Mouse (Mus musculus) stomach, embryonic 14.5 days (tissue): Measurements from ENCODE around the gene Nr4a3. TPM values are rescaled to one million over a fixed set of nuclear protein-coding genes. Genes with fewer than 3 reads are reported as not detected.

ENCODE experiments used
- ATAC-seq: fragments of 200-750 bp; cut with Nextera tagmentation; 2 replicates; pipeline ENCODE4 v1.8.0; 2017; ENCODE audit warnings: low read depth, moderate TSS enrichment; ENCODE audit not compliant: insufficient number of reproducible peaks, insufficient read depth, low FRiP score
- H3K27ac ChIP-seq: fragments of 300-500 bp; sonication (generic); 2 replicates; pipeline ENCODE4 v1.5.1; 2014; ENCODE audit warnings: mild to moderate bottlenecking, low read length, moderate library complexity, mixed read lengths
- H3K27me3 ChIP-seq: fragments of 300-500 bp; sonication (generic); 2 replicates; pipeline ENCODE4 v1.6.1; 2014; ENCODE audit warnings: low read length, control low read depth, mixed read lengths; ENCODE audit not compliant: control insufficient read depth, insufficient read depth
- H3K36me3 ChIP-seq: fragments of 300-500 bp; sonication (generic); 2 replicates; pipeline ENCODE4 v1.6.1; 2014; ENCODE audit warnings: mild to moderate bottlenecking, control low read depth, low read length, moderate library complexity, mixed read lengths; ENCODE audit not compliant: control insufficient read depth, insufficient read depth
- H3K4me1 ChIP-seq: fragments of 300-500 bp; sonication (generic); 2 replicates; pipeline ENCODE4 v1.6.1; 2014; ENCODE audit warnings: low read length, control low read depth, mixed read lengths; ENCODE audit not compliant: control insufficient read depth, insufficient read depth
- H3K4me2 ChIP-seq: fragments of 300-500 bp; sonication (generic); replicated peaks from 2 replicates; pipeline ENCODE4 v1.6.1; 2014; ENCODE audit warnings: low read depth, low read length, control low read depth
- H3K4me3 ChIP-seq: fragments of 300-500 bp; sonication (generic); 2 replicates; pipeline ENCODE4 v1.5.1; 2014; ENCODE audit warnings: low read depth, low read length, control low read depth
- H3K9ac ChIP-seq: fragments of 300-500 bp; sonication (generic); replicated peaks from 2 replicates; pipeline ENCODE4 v1.6.1; 2014; ENCODE audit warnings: low read depth, mild to moderate bottlenecking, control low read depth, low read length, moderate library complexity, mixed read lengths
- H3K9me3 ChIP-seq: fragments of 300-500 bp; sonication (generic); 2 replicates; pipeline ENCODE4 v1.6.1; 2016; ENCODE audit warnings: low read depth, low read length, control low read depth; ENCODE audit not compliant: control insufficient read depth
- WGBS: fragments of 180-500 bp; shearing (Covaris S2); extraction: QIAGEN DNeasy Blood & Tissue Kit; methylation state at CpG from one replicate; pipeline ENCODE4 v1.1.7; 2014; 5-methylcytosine and 5-hydroxymethylcytosine counted together
- polyA plus RNA-seq: library from polyadenylated mRNA; unstranded; fragments of >200 nt; fragmentation: Nextera tagmentation; extraction: Ambion mirVana; gene quantifications from 2 replicates; pipeline ENCODE4 v1.2.1, GENCODE M21; 2014

The Nr4a3 gene
- polyA plus RNA-seq, 1 experiment from 2014 or later, result 0.20 TPM

DNA sequence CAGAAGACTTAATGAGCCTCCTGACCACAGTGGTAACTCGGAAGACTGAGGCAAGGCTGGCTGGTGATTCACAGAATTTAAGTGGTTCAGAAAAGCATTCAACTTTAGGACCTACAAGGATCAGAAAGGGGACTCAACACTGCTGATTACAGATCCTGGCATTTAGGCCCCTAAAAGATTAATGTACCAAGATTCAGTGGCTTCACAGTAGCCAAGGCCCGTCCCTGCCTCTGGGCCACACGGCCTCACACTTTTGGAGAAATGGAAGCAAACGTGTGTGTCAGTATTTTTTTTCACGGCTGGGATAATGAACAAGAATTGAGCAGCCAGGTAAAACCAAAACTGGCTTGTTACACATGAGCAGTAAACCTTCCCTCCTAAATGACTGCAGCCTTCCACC is 6.1 kb upstream of the Nr4a3 start:
- Histone ChIP-seq H3K27ac (no peak overlapping the region), H3K27me3 (no peaks in the 10 kb centered on the region), H3K4me1 (0 out of 2 replicates have a peak, but pooled peaks cover 6% of the 10 kb centered on the region), H3K4me3 (no peak overlapping the region), H3K9ac (no peak overlapping the region), H3K4me2 (no peak overlapping the region), H3K36me3 (no peaks in the 10 kb centered on the region), H3K9me3 (no peaks in the 10 kb centered on the region)
- 84% methylated on average over 5 of the region's 5 CpGs for WGBS
- ATAC-seq, result no peak

DNA sequence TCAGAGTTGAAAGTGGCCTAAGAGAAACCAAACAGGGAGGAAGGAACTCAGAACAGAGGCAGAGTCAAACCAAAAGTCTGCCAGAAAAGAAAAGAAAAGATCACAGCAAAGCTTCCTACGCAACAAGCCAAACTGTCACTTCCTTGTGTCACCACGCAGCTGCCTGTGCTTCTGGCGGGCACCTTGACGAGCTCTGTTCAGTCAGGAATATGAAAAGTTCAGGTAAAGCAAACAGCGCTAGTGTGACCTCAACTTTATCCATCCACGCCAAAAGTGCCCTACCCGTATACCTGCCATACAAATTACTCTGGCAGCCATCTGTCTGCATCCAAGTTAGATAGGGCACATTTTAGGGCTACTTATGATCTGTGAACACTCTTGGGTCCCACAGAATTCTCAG is 5.2 kb upstream of the Nr4a3 start:
- no peaks in the 10 kb centered on the region for H3K36me3 ChIP-seq
- 77% methylated on average over 7 of the region's 7 CpGs for WGBS
- no peak overlapping the region for H3K4me2 ChIP-seq
- 0 out of 2 replicates have a peak, but pooled peaks cover 10% of the 10 kb centered on the region for H3K4me1 ChIP-seq
- H3K27ac ChIP-seq, result no peak overlapping the region
- no peaks in the 10 kb centered on the region for H3K27me3 ChIP-seq
- no peak overlapping the region for H3K9ac ChIP-seq
- H3K4me3 ChIP-seq, result no peak overlapping the region
- no peaks in the 10 kb centered on the region for H3K9me3 ChIP-seq
- no peak for ATAC-seq

DNA sequence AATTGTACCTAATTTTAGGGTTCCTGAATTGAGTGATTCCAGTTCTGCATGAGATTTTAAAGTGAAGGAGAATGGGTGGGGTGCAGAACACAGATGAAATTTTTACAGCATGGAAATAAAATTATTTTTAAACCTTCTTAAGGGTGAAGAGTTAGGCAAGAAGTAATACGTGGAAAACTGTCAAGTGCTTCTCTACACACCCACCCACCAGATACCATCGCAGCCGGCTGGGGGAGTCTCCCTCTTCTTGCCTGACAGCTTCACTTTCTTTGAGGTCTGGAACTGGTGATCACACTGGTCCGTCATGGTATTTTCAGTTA is 2.5 kb upstream of the Nr4a3 start:
- Histone ChIP-seq H3K9me3 (no peaks in the 10 kb centered on the region), H3K36me3 (no peaks in the 10 kb centered on the region), H3K27ac (peak overlapping the region; percentile 94), H3K4me2 (peak overlapping the region; percentile 50), H3K4me3 (peak overlapping the region; percentile 65), H3K9ac (peak overlapping the region; percentile 73), H3K4me1 (peaks cover 16% of the 10 kb centered on the region; the same call in 1 of the 2 replicates), H3K27me3 (0 out of 2 replicates have a peak, but pooled peaks cover 8% of the 10 kb centered on the region)
- WGBS, result 0% methylated on average over 4 of the region's 4 CpGs
- no peak for ATAC-seq

DNA sequence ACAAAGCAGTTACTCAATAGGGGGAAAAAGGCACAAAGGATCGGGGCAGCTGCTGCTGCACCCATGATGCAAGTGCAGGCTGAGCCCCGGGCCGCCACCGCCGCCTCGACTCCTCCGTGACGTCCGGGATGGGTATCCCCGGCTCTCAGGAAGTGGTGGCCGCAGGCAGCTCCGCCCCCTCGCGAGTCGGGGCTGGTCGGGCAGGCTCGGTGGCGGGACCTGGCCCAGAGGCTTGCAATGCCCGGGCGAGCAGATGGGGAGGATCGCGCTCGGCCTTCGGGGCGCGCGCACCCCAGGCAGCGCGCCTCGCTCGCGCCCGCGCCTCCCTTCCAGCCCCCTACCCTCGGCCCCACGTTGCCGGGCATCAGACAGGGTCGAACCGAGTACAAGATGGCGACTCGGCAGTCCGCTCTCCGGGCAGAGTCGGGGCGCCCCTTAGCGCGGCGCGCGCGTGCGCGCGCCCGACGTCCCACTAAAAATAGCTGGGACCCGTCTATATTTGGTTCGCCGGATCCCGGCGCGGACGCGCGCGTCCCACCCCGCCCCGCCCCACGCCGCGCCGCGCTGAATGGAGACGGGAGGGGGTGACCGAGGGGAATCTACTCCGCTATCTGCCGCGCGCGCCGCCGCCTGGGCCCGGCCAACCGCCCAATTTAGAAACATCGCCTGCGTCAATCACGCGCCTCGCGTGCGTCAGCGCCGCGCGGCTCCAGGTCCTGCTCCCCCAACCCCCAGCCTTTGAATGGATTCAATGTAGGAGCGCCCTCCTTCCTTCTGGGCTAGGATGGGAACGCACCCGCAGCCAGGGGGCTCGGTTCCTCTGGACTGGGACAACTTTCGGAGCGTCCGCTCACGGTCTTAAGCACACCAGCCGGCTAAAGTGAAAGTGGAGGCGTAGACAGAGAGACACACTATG is 1.9 kb upstream of the Nr4a3 start:
- Histone ChIP-seq H3K36me3 (no peaks in the 10 kb centered on the region), H3K4me2 (peak overlapping the region; percentile 83), H3K27ac (peak overlapping the region; percentile 94), H3K4me1 (peaks cover 18% of the 10 kb centered on the region), H3K9ac (peak overlapping the region; percentile 73), H3K27me3 (0 out of 2 replicates have a peak, but pooled peaks cover 8% of the 10 kb centered on the region), H3K9me3 (no peaks in the 10 kb centered on the region), H3K4me3 (peak overlapping the region; percentile 65)
- WGBS, result under 1% methylated on average over 101 of the region's 105 CpGs
- peak; percentile 90 for ATAC-seq

DNA sequence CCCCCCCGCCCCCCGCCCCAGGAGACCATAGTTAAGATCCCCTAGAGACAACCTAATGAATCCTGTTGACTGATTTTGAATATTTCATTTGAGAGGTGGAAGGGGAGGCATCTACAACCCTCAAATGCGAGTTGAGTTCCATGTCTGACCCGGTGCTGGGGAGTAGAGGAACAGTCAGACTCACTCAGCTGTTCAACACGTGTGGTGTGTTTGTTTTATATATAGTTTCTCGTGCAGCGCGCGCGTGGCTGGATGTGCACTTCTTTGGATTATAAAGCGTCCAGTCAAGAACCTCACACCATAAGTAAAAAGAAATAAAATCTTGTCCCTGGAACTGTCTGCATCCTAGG is 837 bp upstream of the Nr4a3 start:
- Histone ChIP-seq H3K9ac (peak overlapping the region; percentile 23; the same call in 1 of the 2 replicates), H3K27me3 (peaks cover 13% of the 10 kb centered on the region), H3K27ac (peak overlapping the region; percentile 40), H3K9me3 (no peaks in the 10 kb centered on the region), H3K4me3 (peak overlapping the region; percentile 65), H3K4me2 (peak overlapping the region; percentile 83), H3K4me1 (peaks cover 23% of the 10 kb centered on the region), H3K36me3 (no peaks in the 10 kb centered on the region)
- under 1% methylated on average over 11 of the region's 11 CpGs for WGBS
- no peak for ATAC-seq

DNA sequence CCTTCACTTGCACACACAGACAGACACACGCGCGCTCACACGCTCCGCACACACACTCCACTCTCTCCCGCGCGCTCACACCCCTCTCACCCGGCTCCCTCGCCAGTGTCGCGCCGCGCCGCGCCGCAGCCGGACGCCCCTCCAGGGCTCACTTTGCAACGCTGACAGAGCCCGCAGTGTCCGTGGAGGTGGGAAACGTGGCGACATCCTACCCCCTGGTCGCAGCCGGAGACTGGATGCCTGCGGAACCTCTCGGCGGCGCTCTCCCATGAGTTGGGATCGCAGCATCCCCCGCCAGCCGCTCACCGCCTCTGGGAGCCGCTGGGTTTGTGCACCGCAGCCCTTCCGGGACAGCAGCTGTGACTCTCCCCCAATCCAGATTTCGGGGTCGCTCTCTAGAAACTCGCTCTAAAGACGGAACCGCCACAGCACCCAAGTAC is 348 bp downstream of the Nr4a3 start:
- peaks cover 23% of the 10 kb centered on the region for H3K4me1 ChIP-seq
- no peaks in the 10 kb centered on the region for H3K36me3 ChIP-seq
- 1% methylated on average over 42 of the region's 42 CpGs for WGBS
- peaks cover 25% of the 10 kb centered on the region for H3K27me3 ChIP-seq
- no peak overlapping the region for H3K27ac ChIP-seq
- H3K9ac ChIP-seq, result no peak overlapping the region
- H3K4me3 ChIP-seq, result peak overlapping the region; percentile 65
- H3K9me3 ChIP-seq, result no peaks in the 10 kb centered on the region
- ATAC-seq, result no peak
- peak overlapping the region; percentile 83 for H3K4me2 ChIP-seq

DNA sequence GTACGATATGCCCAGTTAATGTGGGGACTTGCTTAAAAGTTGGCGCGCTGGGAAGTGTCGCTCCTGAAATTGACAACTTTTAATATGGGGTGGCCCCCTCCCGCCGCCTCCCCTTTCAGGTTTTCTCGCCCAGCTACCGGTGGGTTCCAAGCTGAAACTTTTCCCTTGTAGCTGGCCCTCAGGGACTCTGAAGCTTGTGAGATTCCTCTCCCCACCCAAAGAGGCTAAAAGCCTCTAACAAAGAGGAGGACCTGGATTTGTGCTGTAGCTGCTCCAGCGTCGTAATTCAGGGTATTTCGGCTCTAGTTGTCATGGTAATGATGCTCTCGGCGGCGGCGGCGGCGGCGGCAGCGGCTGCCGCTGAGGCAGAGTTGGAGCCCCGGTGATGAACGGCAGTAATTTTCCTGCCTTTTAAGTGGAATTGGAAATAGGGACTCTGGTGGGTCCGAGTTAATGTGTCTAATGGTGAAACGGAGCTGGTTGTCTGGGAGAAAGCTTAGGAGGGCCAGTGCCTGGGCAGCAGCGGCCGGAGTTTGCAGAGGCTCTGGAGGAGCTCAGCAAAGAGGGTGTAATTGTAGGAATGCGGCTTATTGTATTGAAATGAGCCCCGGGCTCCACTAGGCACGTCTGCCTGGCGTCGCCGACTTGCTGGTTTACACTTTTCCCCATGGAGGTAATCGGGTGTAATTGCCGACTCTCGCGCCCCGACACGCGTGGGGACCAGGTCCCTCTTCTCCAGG is 938 bp downstream of the Nr4a3 start:
- Histone ChIP-seq H3K27ac (no peak overlapping the region), H3K9ac (no peak overlapping the region), H3K9me3 (no peaks in the 10 kb centered on the region), H3K36me3 (no peaks in the 10 kb centered on the region), H3K27me3 (peaks cover 30% of the 10 kb centered on the region), H3K4me2 (peak overlapping the region; percentile 83), H3K4me1 (peaks cover 23% of the 10 kb centered on the region), H3K4me3 (peak overlapping the region; percentile 65)
- under 1% methylated on average over 39 of the region's 39 CpGs for WGBS
- ATAC-seq, result no peak

DNA sequence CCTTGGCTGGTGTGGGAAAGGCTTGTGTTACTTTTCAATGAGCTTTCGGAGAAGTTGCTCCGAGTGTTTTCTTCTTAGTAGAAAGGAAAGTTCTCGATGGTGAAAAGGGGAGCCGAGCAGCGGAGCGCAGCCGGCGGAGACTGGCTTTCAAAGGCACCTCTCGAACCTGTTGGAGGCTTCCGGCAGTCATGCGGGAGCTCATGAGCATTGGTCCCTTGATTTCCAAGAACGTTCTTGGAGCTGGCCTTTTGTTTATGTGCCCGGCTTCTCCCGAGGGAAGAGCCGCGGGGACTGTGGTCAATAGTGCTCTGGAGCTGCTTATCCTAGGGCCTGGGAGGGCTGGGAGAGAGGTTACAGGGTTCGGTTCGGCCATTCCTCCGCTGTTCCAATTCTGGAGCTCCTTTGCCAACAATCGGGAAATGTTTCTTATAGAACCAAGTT is 1.5 kb downstream of the Nr4a3 start:
- WGBS, result 1% methylated on average over 20 of the region's 20 CpGs
- Histone ChIP-seq H3K9ac (no peak overlapping the region), H3K9me3 (no peaks in the 10 kb centered on the region), H3K4me1 (peaks cover 24% of the 10 kb centered on the region), H3K27ac (no peak overlapping the region), H3K27me3 (peaks cover 36% of the 10 kb centered on the region), H3K4me3 (peak overlapping the region; percentile 65), H3K4me2 (peak overlapping the region; percentile 83), H3K36me3 (no peaks in the 10 kb centered on the region)
- ATAC-seq, result no peak
